Mouse (Mus musculus) layer of hippocampus, adult 2 months (tissue): ENCODE data around the gene Zdhhc21. TPM values are rescaled to one million over a fixed set of nuclear protein-coding genes. Genes with fewer than 3 reads are reported as not detected.
A peak's percentile ranks its signal among the peaks of the same experiment; 100 is the strongest.

Experiments used
- DNase-seq, 2 experiments: peaks; one replicate each; pipeline ENCODE4 v3.0.0; 2022; ENCODE audit warnings: low spot score in 2 of 2
- H3K27ac ChIP-seq: fragments of 200-600 bp; 2 replicates; pipeline ENCODE4 v1.8.1; 2022
- H3K4me3 ChIP-seq: fragments of 200-600 bp; 2 replicates; pipeline ENCODE4 v1.8.1; 2022; ENCODE audit warnings: mild to moderate bottlenecking
- CTCF ChIP-seq: fragments of 200-600 bp; conservative IDR thresholded peaks from 2 replicates; pipeline ENCODE4 v1.8.1; 2022; ENCODE audit warnings: antibody characterized with exemption, mild to moderate bottlenecking, moderate library complexity
- total RNA-seq, 2 experiments: library from RNA; stranded (reverse); gene quantifications; 2 replicates each; pipeline ENCODE4 v1.2.3; 2021

The Zdhhc21 gene
- total RNA-seq, 2 experiments from 2014 or later, result 45.6 to 45.7 TPM

GRCm38 (mm10) chr4:82856986-82857385 is 2.8 kb downstream of the Zdhhc21 start:
- no peak overlapping the region for H3K4me3 ChIP-seq
- H3K27ac ChIP-seq, result no peak overlapping the region

GRCm38 (mm10) chr4:82853809-82854208 is 5.9 kb downstream of the Zdhhc21 start:
- DNase-seq, result no peak
- H3K27ac ChIP-seq, result no peak overlapping the region
- H3K4me3 ChIP-seq, result no peak overlapping the region
- TF ChIP-seq CTCF, result no peak

More at GRCm38 (mm10) chr4:82856986-82857385, 2.8 kb downstream of the Zdhhc21 start:
- TF ChIP-seq CTCF, result no peak
- DNase-seq, result no peak

- TF ChIP-seq CTCF, result no peak
- H3K4me3 ChIP-seq, result no peak overlapping the region
- no peak for DNase-seq
- no peak overlapping the region for H3K27ac ChIP-seq
Observed at GRCm38 (mm10) chr4:82848552-82849234, 11.1 kb downstream of the Zdhhc21 start.

GRCm38 (mm10) chr4:82837526-82838240 is 22.1 kb downstream of the Zdhhc21 start:
- DNase-seq, result no peak
- TF ChIP-seq CTCF, result peak; percentile 74
- H3K4me3 ChIP-seq, result no peak overlapping the region
- no peak overlapping the region for H3K27ac ChIP-seq

- Histone ChIP-seq H3K27ac (no peak overlapping the region), H3K4me3 (no peak overlapping the region)
- TF ChIP-seq CTCF, result no peak
- DNase-seq, result no peak
Observed at GRCm38 (mm10) chr4:82831155-82831554, 28.6 kb downstream of the Zdhhc21 start.

GRCm38 (mm10) chr4:82829429-82829828 is 30.3 kb downstream of the Zdhhc21 start:
- TF ChIP-seq CTCF, result peak; percentile 54
- Histone ChIP-seq H3K27ac (no peak overlapping the region), H3K4me3 (no peak overlapping the region)
- no peak for DNase-seq

GRCm38 (mm10) chr4:82827001-82827400 is 32.8 kb downstream of the Zdhhc21 start:
- no peak for DNase-seq
- Histone ChIP-seq H3K27ac (no peak overlapping the region), H3K4me3 (no peak overlapping the region)
- TF ChIP-seq CTCF, result no peak

GRCm38 (mm10) chr4:82817833-82818232 is 41.9 kb downstream of the Zdhhc21 start:
- TF ChIP-seq CTCF, result no peak
- no peak overlapping the region for H3K27ac ChIP-seq
- no peak for DNase-seq
- no peak overlapping the region for H3K4me3 ChIP-seq

- no peak for DNase-seq
- no peak overlapping the region for H3K27ac ChIP-seq
- H3K4me3 ChIP-seq, result no peak overlapping the region
- no peak for TF ChIP-seq CTCF
Observed at GRCm38 (mm10) chr4:82816351-82816750, 43.4 kb downstream of the Zdhhc21 start.

- no peak for TF ChIP-seq CTCF
- no peak for DNase-seq
- H3K27ac ChIP-seq, result no peak overlapping the region
- H3K4me3 ChIP-seq, result no peak overlapping the region
Observed at GRCm38 (mm10) chr4:82815296-82815695, 44.5 kb downstream of the Zdhhc21 start.

GRCm38 (mm10) chr4:82813356-82813755 is 46.4 kb downstream of the Zdhhc21 start:
- Histone ChIP-seq H3K4me3 (no peak overlapping the region), H3K27ac (no peak overlapping the region)
- DNase-seq, result no peak
- no peak; the same call in 1 of the 2 replicates for TF ChIP-seq CTCF

- H3K27ac ChIP-seq, result no peak overlapping the region
- H3K4me3 ChIP-seq, result no peak overlapping the region
- no peak for DNase-seq
- TF ChIP-seq CTCF, result no peak
Observed at GRCm38 (mm10) chr4:82807811-82808210, 51.9 kb downstream of the Zdhhc21 start.

GRCm38 (mm10) chr4:82806176-82806757 is 53.5 kb downstream of the Zdhhc21 start:
- peak; percentile 51 to 65 for DNase-seq
- H3K27ac ChIP-seq, result peak overlapping the region; percentile 37; the same call in 1 of the 2 replicates
- TF ChIP-seq CTCF, result no peak
- H3K4me3 ChIP-seq, result no peak overlapping the region
